Mouse (Mus musculus): ENCODE data around the gene Arhgef1. TPM values are rescaled to one million over a fixed set of nuclear protein-coding genes. Genes with fewer than 3 reads are reported as not detected.
A peak's percentile ranks its signal among the peaks of the same experiment; 100 is the strongest.

Gene Arhgef1
- polyA plus RNA-seq, 1 experiment from 2014 or later = 86.9 TPM

- ATAC-seq (ENCODE audit: insufficient read depth, low FRiP score, low read depth) = peak; percentile 93
- Histone ChIP-seq H3K27me3 (replicated peaks) (no peaks in the 10 kb centered on the region), H3K9ac (peak within 1 kb of the TSS; percentile 82), H3K9me3 (no peaks in the 10 kb centered on the region), H3K36me3 (no peaks in the 10 kb centered on the region), H3K4me1 (peaks cover 6% of the 10 kb centered on the region; the same call in 1 of the 2 replicates), H3K4me3 (replicated peaks) (peak within 1 kb of the TSS; percentile 78), H3K27ac (peak within 1 kb of the TSS; percentile 84), H3K4me2 (peak within 1 kb of the TSS; percentile 91)
- under 1% methylated on average over 45 of the region's 45 CpGs for WGBS
Observed at GRCm38 (mm10) chr7:24971972-24972893, 69.5 kb downstream of the Arhgef1 start, which contains the start of gene Rabac1. Rabac1 (minus strand) TSS chr7:24972754.

- Histone ChIP-seq H3K9me3 (no peaks in the 10 kb centered on the region), H3K36me3 (no peaks in the 10 kb centered on the region), H3K4me2 (no peak overlapping the region), H3K27me3 (replicated peaks) (no peaks in the 10 kb centered on the region), H3K27ac (no peak overlapping the region), H3K9ac (no peak overlapping the region), H3K4me3 (replicated peaks) (no peak overlapping the region), H3K4me1 (peaks cover 6% of the 10 kb centered on the region; the same call in 1 of the 2 replicates)
- no peak for ATAC-seq (ENCODE audit: insufficient read depth, low FRiP score, low read depth)
- WGBS = 77% methylated on average over 4 of the region's 4 CpGs
Observed at GRCm38 (mm10) chr7:24973208-24973607, 70.5 kb downstream of the Arhgef1 start.

GRCm38 (mm10) chr7:24973902-24974301 is 71.2 kb downstream of the Arhgef1 start:
- H3K27ac ChIP-seq = no peak overlapping the region
- 68% methylated on average over 5 of the region's 5 CpGs for WGBS
- H3K4me1 ChIP-seq = peaks cover 6% of the 10 kb centered on the region; the same call in 1 of the 2 replicates
- no peaks in the 10 kb centered on the region for H3K27me3 ChIP-seq (replicated peaks)
- no peak overlapping the region for H3K4me2 ChIP-seq
- no peak overlapping the region for H3K4me3 ChIP-seq (replicated peaks)
- ATAC-seq (ENCODE audit: insufficient read depth, low FRiP score, low read depth) = no peak
- no peaks in the 10 kb centered on the region for H3K36me3 ChIP-seq
- no peak overlapping the region for H3K9ac ChIP-seq
- H3K9me3 ChIP-seq = no peaks in the 10 kb centered on the region

- H3K27ac ChIP-seq = no peak overlapping the region
- no peak overlapping the region for H3K9ac ChIP-seq
- no peak overlapping the region for H3K4me2 ChIP-seq
- H3K4me1 ChIP-seq = peaks cover 6% of the 10 kb centered on the region; the same call in 1 of the 2 replicates
- H3K36me3 ChIP-seq = no peaks in the 10 kb centered on the region
- WGBS = 27% methylated on average over 9 of the region's 9 CpGs
- ATAC-seq (ENCODE audit: insufficient read depth, low FRiP score, low read depth) = no peak
- no peaks in the 10 kb centered on the region for H3K9me3 ChIP-seq
- H3K27me3 ChIP-seq (replicated peaks) = no peaks in the 10 kb centered on the region
- H3K4me3 ChIP-seq (replicated peaks) = no peak overlapping the region
Observed at GRCm38 (mm10) chr7:24974893-24975595, 72.3 kb downstream of the Arhgef1 start.

Small RNAs within 50 kb of the gene (microRNA-seq; reads per million reads assigned to microRNA genes)
- gene Mir7046 = not detected

Other genes starting within 250 kb of the Arhgef1 start
- gene Tex101, start 226.2 kb upstream of the Arhgef1 start, polyA plus RNA-seq (2015; fragmentation: Nextera tagmentation; extraction: Ambion mirVana) = 0.21 TPM in 1 of 2 replicates, not detected in the other
- not detected in 2 replicates for gene BC049730, start 193.7 kb upstream of the Arhgef1 start, polyA plus RNA-seq (2015; fragmentation: Nextera tagmentation; extraction: Ambion mirVana)
- gene Gm4763, start 176.0 kb upstream of the Arhgef1 start, polyA plus RNA-seq (2015; fragmentation: Nextera tagmentation; extraction: Ambion mirVana) = not detected in 2 replicates
- gene Cd177, start 142.6 kb upstream of the Arhgef1 start, polyA plus RNA-seq (2015; fragmentation: Nextera tagmentation; extraction: Ambion mirVana) = 3.3 and 3.7 TPM in 2 replicates
- 0.95 and 1.2 TPM in 2 replicates for gene Ceacam10, start 125.7 kb upstream of the Arhgef1 start, polyA plus RNA-seq (2015; fragmentation: Nextera tagmentation; extraction: Ambion mirVana)
- gene Gm9844, start 40.7 kb upstream of the Arhgef1 start, polyA plus RNA-seq (2015; fragmentation: Nextera tagmentation; extraction: Ambion mirVana) = 13.5 and 34.6 TPM in 2 replicates
- gene Lypd4, start 33.0 kb upstream of the Arhgef1 start, polyA plus RNA-seq (2015; fragmentation: Nextera tagmentation; extraction: Ambion mirVana) = not detected in 2 replicates
- gene Dmrtc2, start 32.9 kb upstream of the Arhgef1 start, polyA plus RNA-seq (2015; fragmentation: Nextera tagmentation; extraction: Ambion mirVana) = not detected in 2 replicates
- 2,480 and 2,486 TPM in 2 replicates for gene Rps19, start 18.5 kb upstream of the Arhgef1 start, polyA plus RNA-seq (2015; fragmentation: Nextera tagmentation; extraction: Ambion mirVana)
- 1.1 and 1.5 TPM in 2 replicates for gene Cd79a, start 5.5 kb upstream of the Arhgef1 start, polyA plus RNA-seq (2015; fragmentation: Nextera tagmentation; extraction: Ambion mirVana)
- gene Gm4881, start 41.6 kb downstream of the Arhgef1 start, polyA plus RNA-seq (2015; fragmentation: Nextera tagmentation; extraction: Ambion mirVana) = not detected in 2 replicates
- gene Rabac1, start 69.8 kb downstream of the Arhgef1 start, polyA plus RNA-seq (2015; fragmentation: Nextera tagmentation; extraction: Ambion mirVana) = 172 and 217 TPM in 2 replicates
- gene Atp1a3, start 103.0 kb downstream of the Arhgef1 start, polyA plus RNA-seq (2015; fragmentation: Nextera tagmentation; extraction: Ambion mirVana) = 3.6 and 4.3 TPM in 2 replicates
- gene Grik5, start 169.4 kb downstream of the Arhgef1 start, polyA plus RNA-seq (2015; fragmentation: Nextera tagmentation; extraction: Ambion mirVana) = 5.4 and 6.3 TPM in 2 replicates
- gene Zfp574, start 169.7 kb downstream of the Arhgef1 start, polyA plus RNA-seq (2015; fragmentation: Nextera tagmentation; extraction: Ambion mirVana) = 26.7 and 27.3 TPM in 2 replicates